Mouse (Mus musculus) liver, adult 2 months (tissue): ENCODE measurements around the gene Pgap1. TPM values are rescaled to one million over a fixed set of nuclear protein-coding genes. Genes with fewer than 3 reads are reported as not detected.
A peak's percentile ranks its signal among the peaks of the same experiment; 100 is the strongest.

ENCODE experiments used
- DNase-seq: peaks from one replicate; pipeline ENCODE4 v3.0.0-alpha.2; 2011; ENCODE audit warnings: low read depth, low spot score; ENCODE audit errors: extremely low read depth
- H3K27ac ChIP-seq: fragments of 200-500 bp; replicated peaks from 2 replicates; pipeline ENCODE4 v1.5.1; 2012; ENCODE audit warnings: low read depth, mild to moderate bottlenecking, control low read depth, inconsistent platforms, low read length; ENCODE audit not compliant: insufficient read depth
- H3K27me3 ChIP-seq: fragments of 200-500 bp; 2 replicates; pipeline ENCODE4 v1.6.1; 2012; ENCODE audit warnings: mild to moderate bottlenecking, moderate library complexity, low read length, inconsistent platforms; ENCODE audit not compliant: control insufficient read depth, insufficient read depth
- H3K36me3 ChIP-seq: fragments of 200-500 bp; 2 replicates; pipeline ENCODE4 v1.6.1; 2012; ENCODE audit warnings: low read length, inconsistent platforms; ENCODE audit not compliant: control insufficient read depth, insufficient read depth
- H3K4me1 ChIP-seq: fragments of 200-500 bp; 2 replicates; pipeline ENCODE4 v1.6.1; 2011; ENCODE audit warnings: low read length; ENCODE audit not compliant: control insufficient read depth, insufficient read depth
- H3K4me3 ChIP-seq: fragments of 200-500 bp; 2 replicates; pipeline ENCODE4 v1.5.1; 2011; ENCODE audit warnings: low read depth, mild to moderate bottlenecking, control low read depth, low read length, moderate library complexity; ENCODE audit not compliant: insufficient read depth
- H3K79me2 ChIP-seq: fragments of 200-500 bp; 2 replicates; pipeline ENCODE4 v1.6.1; 2012; ENCODE audit warnings: inconsistent platforms, mild to moderate bottlenecking, low read length, moderate library complexity; ENCODE audit not compliant: control insufficient read depth, insufficient read depth
- H3K9ac ChIP-seq: fragments of 200-500 bp; 2 replicates; pipeline ENCODE4 v1.6.1; 2012; ENCODE audit warnings: low read depth, mild to moderate bottlenecking, control low read depth, inconsistent platforms, low read length
- CTCF ChIP-seq: fragments of 200-500 bp; IDR thresholded peaks from 2 replicates; pipeline ENCODE4 v1.5.1; 2011; ENCODE audit warnings: low read depth, low read length, control low read depth
- POLR2A ChIP-seq: fragments of 200-500 bp; IDR thresholded peaks from 2 replicates; pipeline ENCODE4 v1.6.1; 2011; ENCODE audit warnings: low read length, control low read depth; ENCODE audit not compliant: insufficient read depth; ENCODE audit errors: extremely low read depth
- WGBS: fragments of 180-500 bp; shearing (Covaris S2); methylation state at CpG from one replicate; pipeline ENCODE4 v1.1.7; 2018; 5-methylcytosine and 5-hydroxymethylcytosine counted together
- polyA plus RNA-seq: library from polyadenylated mRNA; depleted of rRNA; stranded (reverse); fragments of >200 nt; gene quantifications from 2 replicates; pipeline ENCODE4 v1.2.3, GENCODE M21; 2012; rRNA removed
- total RNA-seq: library from RNA; depleted of rRNA; stranded (reverse); fragments of >200 nt; gene quantifications from 2 replicates; pipeline ENCODE4 v1.2.3, GENCODE M21; 2014; rRNA removed

The Pgap1 gene
- total and polyA plus RNA-seq, 2 experiments: 1.6 to 11.7 TPM

- H3K9ac ChIP-seq: no peak overlapping the region
- H3K27me3 ChIP-seq: no peaks in the 10 kb centered on the region
- H3K79me2 ChIP-seq: no peaks in the 10 kb centered on the region
- 59% methylated on average over 3 of the region's 3 CpGs for WGBS
- no peak for DNase-seq
- no peak overlapping the region for H3K27ac ChIP-seq
- 0 out of 2 replicates have a peak, but pooled peaks cover 2% of the 10 kb centered on the region for H3K36me3 ChIP-seq
- TF ChIP-seq CTCF (no peak), POLR2A (no peak)
- peak overlapping the region; percentile 83 for H3K4me3 ChIP-seq
- H3K4me1 ChIP-seq: no peaks in the 10 kb centered on the region; the same call in 1 of the 2 replicates
These were observed 118.4 kb downstream of the Pgap1 start for GRCm38 (mm10) chr1:54439080-54439476.

GRCm38 (mm10) chr1:54438340-54439079 is 119.0 kb downstream of the Pgap1 start, which contains the start of gene Gtf3c3:
TSS of gene Gtf3c3 (minus strand) at chr1:54438971.
- no peaks in the 10 kb centered on the region; the same call in 1 of the 2 replicates for H3K4me1 ChIP-seq
- no peaks in the 10 kb centered on the region for H3K27me3 ChIP-seq
- H3K4me3 ChIP-seq: peak within 1 kb of the TSS; percentile 83
- TF ChIP-seq CTCF (no peak), POLR2A (peak; percentile 57; the same call in 1 of the 2 replicates)
- DNase-seq: peak; percentile 71
- peaks cover 4% of the 10 kb centered on the region; the same call in 1 of the 2 replicates for H3K36me3 ChIP-seq
- 2% methylated on average over 39 of the region's 39 CpGs for WGBS
- no peak within 1 kb of the TSS for H3K27ac ChIP-seq
- no peaks in the 10 kb centered on the region for H3K79me2 ChIP-seq
- peak within 1 kb of the TSS; percentile 76 for H3K9ac ChIP-seq

Other genes with a start within 250 kb of the Pgap1 start
- gene Gtf3c3, start 118.7 kb downstream of the Pgap1 start, total RNA-seq: 15.4 and 19.5 TPM in 2 replicates
- 2.5 and 2.7 TPM in 2 replicates for gene Gtf3c3, start 118.7 kb downstream of the Pgap1 start, polyA plus RNA-seq